Mouse (Mus musculus): ENCODE measurements at regions not wholly inside any gene's neighbourhood (a gene's known extent, or its start where the extent isn't known, plus 50 kb on each side); places are given as distances from the start of the nearest gene placed in this dataset.
A peak's percentile ranks its signal among the peaks of the same experiment; 100 is the strongest.

DNA sequence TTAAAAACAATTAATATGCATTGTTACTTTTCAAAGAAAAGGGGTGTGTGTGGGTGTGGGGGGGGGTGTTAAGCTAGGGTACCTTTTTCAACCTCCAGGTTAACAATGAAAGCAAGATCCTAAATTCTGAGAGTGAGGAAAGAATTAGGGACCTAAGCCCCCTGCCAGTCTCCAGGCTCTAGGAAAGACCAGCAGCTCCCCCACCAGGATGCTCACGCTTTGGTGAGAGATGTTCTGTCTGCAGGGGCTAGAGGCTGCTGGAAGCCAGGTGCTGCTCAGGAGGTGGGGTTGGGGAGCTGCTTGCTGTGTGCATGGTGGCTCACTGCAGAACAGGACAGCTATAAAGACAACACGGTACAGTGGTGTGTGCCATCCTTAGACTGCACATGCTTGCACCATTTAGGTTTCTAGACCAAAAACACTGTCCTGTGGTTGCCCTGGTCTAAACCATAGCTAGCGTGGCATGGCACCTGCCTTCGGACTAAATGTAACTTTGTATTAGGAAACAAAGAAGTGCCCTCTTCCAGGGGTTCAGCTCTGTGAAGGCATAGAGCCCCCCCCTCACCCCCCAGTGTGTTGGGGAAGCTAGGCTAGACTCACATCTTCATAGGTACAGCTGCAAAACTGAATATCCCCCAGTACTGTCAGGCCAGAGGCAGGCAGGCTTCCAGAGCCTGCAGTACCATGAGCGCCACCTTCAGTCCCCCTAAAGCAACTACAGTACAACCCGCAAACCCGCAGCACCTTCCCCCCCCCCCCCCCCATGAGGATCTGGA, 70.7 kb upstream of the Ppp2r5c start:
- DNase-seq (ENCODE audit: extremely low spot score in 1 of 2, low spot score in 2 of 2), result peak in 1 of 2 experiments; percentile 52
- no peak overlapping the region for H3K4me3 ChIP-seq
- TF ChIP-seq CTCF (IDR thresholded peaks at IDR 0.05), result peak; percentile 57
- intact Hi-C loops (cut with DNase I), result loop anchor here (5.0 kb wide), 4 partner anchors 624 to 1474 kb away; no protein-coding TSS in a partner anchor
- no peak overlapping the region for H3K27ac ChIP-seq

DNA sequence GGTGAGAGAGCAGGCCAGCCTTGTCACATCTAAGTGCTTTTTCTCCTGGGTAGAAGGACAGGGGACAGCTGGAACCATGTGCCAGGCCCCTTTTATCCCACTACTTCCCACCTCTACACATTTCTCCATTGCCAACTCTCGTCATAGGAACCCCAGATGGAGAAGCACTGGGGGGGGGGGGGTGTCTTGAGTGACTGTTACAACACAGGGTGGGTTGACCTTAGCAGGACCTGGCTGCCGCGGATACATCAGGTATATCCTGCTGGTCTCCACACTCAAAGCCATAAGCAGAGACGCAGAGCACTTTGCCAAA, 70.1 kb upstream of the Ppp2r5c start:
- no peak for DNase-seq (ENCODE audit: extremely low spot score in 1 of 2, low spot score in 2 of 2)
- no peak for TF ChIP-seq CTCF (IDR thresholded peaks at IDR 0.05)
- intact Hi-C loops (cut with DNase I), result loop anchor here (5.0 kb wide), 4 partner anchors 624 to 1474 kb away; no protein-coding TSS in a partner anchor

DNA sequence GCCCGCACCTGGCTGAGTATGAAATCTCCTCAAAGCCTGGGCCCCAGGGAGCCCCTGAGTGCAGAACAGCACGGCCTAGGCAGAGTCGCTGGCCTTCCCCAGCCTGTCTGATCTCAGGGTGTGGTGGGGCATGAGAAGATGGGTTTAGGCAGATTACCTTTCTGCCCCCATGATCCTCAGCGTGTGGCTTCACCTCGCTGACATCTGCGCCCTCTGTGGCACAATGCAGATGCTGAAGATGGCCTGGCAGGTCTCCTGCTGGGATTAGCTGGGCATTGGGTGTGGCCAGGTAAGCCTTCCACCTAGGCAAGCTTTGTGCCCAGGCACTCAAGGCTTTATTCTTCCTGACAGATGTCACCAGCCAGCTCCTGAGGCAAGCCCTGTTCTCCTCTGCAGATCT, 69.6 kb upstream of the Ppp2r5c start:
- H3K4me3 ChIP-seq, result no peak overlapping the region
- DNase-seq (ENCODE audit: extremely low spot score in 1 of 2, low spot score in 2 of 2), result no peak
- TF ChIP-seq CTCF (IDR thresholded peaks at IDR 0.05), result no peak
- H3K27ac ChIP-seq, result no peak overlapping the region
- intact Hi-C loops (cut with DNase I), result loop anchor here (5.0 kb wide), 4 partner anchors 625 to 1475 kb away; no protein-coding TSS in a partner anchor

More for the DNA sequence above, 70.1 kb upstream of the Ppp2r5c start:
- Histone ChIP-seq H3K27ac (no peak overlapping the region), H3K4me3 (no peak overlapping the region)

DNA sequence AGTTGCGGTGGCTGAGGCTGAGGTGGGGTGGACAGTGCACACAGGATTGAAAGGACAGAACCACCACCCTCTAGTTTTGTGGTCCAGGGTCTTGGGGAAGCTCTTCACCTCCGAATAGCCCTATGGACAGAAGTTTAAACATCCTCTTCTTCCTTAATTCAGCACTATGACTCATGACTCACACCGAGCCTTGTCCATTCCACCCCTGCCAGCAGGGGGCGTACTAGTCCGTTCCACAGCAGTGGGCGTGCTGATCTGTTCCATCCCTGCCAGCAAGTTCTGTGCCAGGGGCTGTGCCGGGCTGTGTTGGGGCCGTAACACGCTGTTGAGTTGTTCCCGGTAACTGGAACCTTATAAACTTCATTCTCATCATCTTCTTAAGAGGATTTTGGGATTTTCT, 69.2 kb upstream of the Ppp2r5c start:
- intact Hi-C loops (cut with DNase I), result loop anchor here (5.0 kb wide), 4 partner anchors 625 to 1475 kb away; no protein-coding TSS in a partner anchor
- peak; percentile 58 for TF ChIP-seq CTCF (IDR thresholded peaks at IDR 0.05)
- Histone ChIP-seq H3K4me3 (no peak overlapping the region), H3K27ac (no peak overlapping the region)
- DNase-seq (ENCODE audit: extremely low spot score in 1 of 2, low spot score in 2 of 2), result peak in 1 of 2 experiments; percentile 62

DNA sequence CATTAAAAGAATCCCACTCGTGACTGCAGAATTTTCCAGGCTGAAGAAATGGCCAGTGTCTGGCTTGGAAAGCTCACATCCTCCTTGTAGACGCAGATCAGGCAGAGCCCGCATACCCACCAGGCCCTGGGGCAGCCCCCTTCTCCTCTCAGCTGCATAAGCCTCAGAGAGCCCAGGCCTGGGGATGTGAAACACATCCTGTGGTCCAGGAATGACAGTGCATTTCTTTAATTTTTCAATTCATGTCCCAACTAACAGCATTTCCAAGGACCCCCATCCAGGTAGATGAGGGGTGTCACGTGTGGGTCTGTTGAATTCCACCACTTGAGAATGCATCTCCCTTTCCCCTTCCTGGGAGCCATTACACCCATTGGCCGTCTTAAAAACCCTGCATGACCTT, 68.6 kb upstream of the Ppp2r5c start:
- H3K4me3 ChIP-seq, result no peak overlapping the region
- intact Hi-C loops (cut with DNase I), result loop anchor here (5.0 kb wide), 4 partner anchors 626 to 1476 kb away; no protein-coding TSS in a partner anchor

DNA sequence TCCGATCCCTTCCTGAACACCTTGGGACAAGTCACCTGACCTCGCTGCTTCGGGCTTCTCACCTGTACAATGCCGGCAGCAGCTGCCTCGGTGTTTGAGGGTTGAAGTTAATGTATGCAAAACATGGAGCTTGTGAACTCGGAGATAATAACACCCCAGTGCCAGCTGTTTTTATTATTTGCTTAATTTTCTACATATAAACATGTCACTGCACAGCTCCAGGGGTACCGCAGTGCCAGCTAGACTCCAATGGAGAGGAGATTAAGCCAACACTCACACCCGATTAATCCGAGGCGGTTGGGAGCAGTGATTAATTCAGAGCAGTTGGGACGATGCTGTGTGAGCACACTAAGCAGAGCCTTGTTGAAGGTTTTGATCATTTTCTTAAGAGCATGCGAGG, 67.2 kb upstream of the Ppp2r5c start:
- Histone ChIP-seq H3K27ac (no peak overlapping the region), H3K4me3 (no peak overlapping the region)
- DNase-seq (ENCODE audit: extremely low spot score in 1 of 2, low spot score in 2 of 2), result no peak
- intact Hi-C loops (cut with DNase I), result loop anchor here (5.0 kb wide), 4 partner anchors 627 to 1477 kb away; no protein-coding TSS in a partner anchor
- TF ChIP-seq CTCF (IDR thresholded peaks at IDR 0.05), result no peak

More for the DNA sequence above, 68.6 kb upstream of the Ppp2r5c start:
- H3K27ac ChIP-seq, result no peak overlapping the region
- no peak for TF ChIP-seq CTCF (IDR thresholded peaks at IDR 0.05)
- no peak for DNase-seq (ENCODE audit: extremely low spot score in 1 of 2, low spot score in 2 of 2)

DNA sequence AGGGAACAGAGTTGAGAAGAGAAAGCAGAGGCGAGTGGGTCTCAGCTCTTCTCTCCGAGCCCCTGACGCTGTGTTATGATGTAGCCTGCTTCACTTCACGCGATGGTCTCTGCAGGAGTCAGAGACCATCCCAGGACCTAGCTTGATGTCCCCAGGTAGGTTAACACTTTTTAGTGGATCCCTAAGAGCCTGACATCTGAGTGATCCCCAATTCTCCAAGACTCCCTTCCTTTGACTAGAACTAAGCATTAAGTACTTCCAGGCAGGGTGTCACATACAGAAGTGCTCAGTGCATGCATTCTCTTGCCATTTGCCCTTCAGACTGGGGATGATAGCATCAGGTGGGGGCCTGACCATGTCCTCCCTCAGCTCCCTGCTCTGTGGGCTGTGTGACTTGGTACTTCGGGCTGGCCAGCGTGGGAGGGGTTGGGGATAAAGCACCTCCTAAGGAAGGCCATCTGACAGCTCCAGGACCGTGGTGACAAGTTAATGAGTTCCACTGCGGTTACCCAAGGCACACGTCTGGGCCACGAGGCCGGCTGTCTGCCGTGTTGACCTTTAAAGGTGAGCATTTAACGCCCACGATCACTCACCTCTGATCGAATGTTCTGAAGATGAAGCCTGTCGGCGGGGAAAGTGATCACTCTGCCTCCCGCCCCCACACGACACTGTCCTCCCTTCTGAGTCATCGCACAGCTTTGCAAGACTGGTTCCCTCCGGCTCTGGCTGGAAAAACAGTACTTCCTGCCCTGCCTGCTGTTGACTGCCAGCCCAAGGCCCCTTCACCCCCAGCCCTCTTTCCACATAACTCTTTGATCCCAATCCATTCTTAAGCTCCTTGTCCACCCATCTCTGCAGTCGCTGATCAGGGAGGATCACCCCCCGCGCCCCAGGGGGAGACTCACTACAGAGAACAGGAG, 65.8 kb upstream of the Ppp2r5c start:
- Histone ChIP-seq H3K4me3 (no peak overlapping the region), H3K27ac (no peak overlapping the region)
- TF ChIP-seq CTCF (IDR thresholded peaks at IDR 0.05), result no peak
- DNase-seq (ENCODE audit: extremely low spot score in 1 of 2, low spot score in 2 of 2), result no peak
- intact Hi-C loops (cut with DNase I), result no loop called here

DNA sequence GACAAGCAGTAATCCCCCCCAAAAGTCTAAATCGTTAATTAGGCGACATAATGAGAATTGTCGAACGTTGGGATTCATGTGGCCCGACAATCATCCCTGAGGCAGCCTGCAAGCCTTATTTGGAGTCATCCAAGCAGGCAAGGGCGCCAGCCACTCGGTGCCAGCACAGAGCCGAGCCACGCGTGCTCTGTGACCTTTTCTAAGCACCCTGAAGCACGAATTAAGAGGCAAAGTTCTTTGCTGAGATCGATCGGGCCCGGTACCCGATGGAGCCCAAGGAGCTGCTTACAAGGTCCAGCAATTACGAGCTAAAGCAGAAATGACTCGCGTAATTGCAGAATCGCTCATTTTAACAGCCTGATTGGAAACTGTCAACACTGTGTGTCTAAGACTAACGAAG, 61.9 kb upstream of the Ppp2r5c start:
- intact Hi-C loops (cut with DNase I), result no loop called here
- no peak overlapping the region for H3K27ac ChIP-seq
- DNase-seq (ENCODE audit: extremely low spot score in 1 of 2, low spot score in 2 of 2), result no peak
- no peak overlapping the region for H3K4me3 ChIP-seq
- no peak for TF ChIP-seq CTCF (IDR thresholded peaks at IDR 0.05)

DNA sequence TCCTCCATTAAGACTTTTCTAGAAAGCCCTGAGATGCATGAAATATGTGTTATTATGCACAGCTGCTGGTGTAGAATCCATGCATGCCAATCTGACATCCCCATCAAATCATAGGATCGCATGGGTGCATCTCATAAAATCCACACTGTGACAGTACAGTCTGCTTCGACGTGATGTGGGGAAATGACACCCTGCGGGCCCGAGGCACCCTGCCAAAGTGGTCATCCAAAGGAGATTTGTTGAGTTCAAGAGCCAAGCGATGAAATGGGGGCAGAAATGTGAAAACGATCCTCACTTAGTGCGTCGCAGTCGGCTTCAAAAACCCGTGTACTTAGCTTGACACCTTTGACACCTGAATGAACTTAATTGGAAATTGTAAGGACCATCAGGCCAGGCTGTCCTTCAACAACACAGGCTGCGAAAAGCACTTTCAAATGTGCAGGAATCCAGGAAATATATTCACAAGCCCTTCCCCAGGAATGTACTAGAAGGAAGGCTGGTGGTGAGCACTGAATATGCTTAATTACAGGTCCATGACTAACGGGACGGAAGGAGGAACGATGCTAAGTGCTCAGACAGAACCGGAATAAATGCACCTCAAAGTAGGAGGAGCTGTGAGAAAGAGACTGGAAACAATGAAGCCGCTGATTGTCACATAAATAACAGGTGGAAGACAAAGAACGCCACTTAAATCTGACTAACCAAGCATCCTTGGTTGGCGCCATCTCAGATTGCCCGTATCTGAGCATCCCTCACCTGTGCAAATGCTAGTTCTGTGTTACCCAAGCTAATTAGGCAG, 60.9 kb upstream of the Ppp2r5c start:
- no peak overlapping the region for H3K4me3 ChIP-seq
- intact Hi-C loops (cut with DNase I), result no loop called here
- no peak overlapping the region for H3K27ac ChIP-seq
- DNase-seq (ENCODE audit: extremely low spot score in 1 of 2, low spot score in 2 of 2), result no peak
- no peak for TF ChIP-seq CTCF (IDR thresholded peaks at IDR 0.05)

DNA sequence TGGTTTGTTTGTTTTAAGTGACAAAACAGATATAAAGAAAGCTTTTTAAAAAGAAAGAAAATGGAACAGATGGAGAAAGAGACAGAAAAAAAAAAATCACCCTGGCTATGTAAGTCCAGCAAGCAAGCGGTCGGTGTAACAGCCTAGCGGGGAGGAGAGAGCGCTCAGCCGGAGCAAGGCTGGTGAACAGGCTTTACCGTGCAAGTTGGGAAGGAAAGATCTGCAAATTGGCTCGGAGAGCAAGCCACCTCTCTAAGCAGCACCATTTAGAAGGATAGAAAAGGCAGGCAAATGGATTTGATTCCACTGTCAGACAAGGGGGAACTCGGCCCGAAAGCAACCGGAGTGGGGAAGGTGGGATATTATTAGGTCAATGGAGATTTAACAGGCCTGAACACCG, 59.9 kb upstream of the Ppp2r5c start:
- DNase-seq (ENCODE audit: extremely low spot score in 1 of 2, low spot score in 2 of 2), result no peak
- Histone ChIP-seq H3K27ac (no peak overlapping the region), H3K4me3 (no peak overlapping the region)
- intact Hi-C loops (cut with DNase I), result no loop called here
- TF ChIP-seq CTCF (IDR thresholded peaks at IDR 0.05), result no peak

DNA sequence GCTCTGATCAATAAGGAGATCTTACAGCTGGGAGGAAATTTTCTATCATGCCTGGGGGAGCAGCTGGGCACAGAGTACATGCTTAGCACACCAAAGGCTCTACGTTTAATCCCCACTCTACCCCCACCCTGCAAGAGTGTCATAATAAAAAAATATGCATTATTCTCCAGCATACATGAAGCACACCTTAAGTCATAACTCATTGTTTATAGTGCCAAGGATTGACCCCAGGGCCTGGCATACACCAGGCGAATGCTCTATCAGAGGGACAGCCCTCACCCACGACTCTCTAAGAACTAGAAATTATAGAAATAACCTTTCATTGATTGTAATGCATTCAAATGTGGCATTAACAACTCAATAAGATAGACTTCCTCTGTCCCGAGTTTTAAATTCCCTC, 59.4 kb upstream of the Ppp2r5c start:
- TF ChIP-seq CTCF (IDR thresholded peaks at IDR 0.05), result no peak
- Histone ChIP-seq H3K4me3 (no peak overlapping the region), H3K27ac (no peak overlapping the region)
- intact Hi-C loops (cut with DNase I), result no loop called here
- no peak for DNase-seq (ENCODE audit: extremely low spot score in 1 of 2, low spot score in 2 of 2)

Measured in left cerebral cortex, adult 2 months (tissue).